Mouse (Mus musculus): ENCODE measurements around the gene Gm9817.

The Gm9817 gene

GRCm38 (mm10) chr13:45088796-45089221 is 10.3 kb downstream of the Gm9817 start:
- in situ Hi-C loops (cut with MseI, MboI) = no loop called here

DNA sequence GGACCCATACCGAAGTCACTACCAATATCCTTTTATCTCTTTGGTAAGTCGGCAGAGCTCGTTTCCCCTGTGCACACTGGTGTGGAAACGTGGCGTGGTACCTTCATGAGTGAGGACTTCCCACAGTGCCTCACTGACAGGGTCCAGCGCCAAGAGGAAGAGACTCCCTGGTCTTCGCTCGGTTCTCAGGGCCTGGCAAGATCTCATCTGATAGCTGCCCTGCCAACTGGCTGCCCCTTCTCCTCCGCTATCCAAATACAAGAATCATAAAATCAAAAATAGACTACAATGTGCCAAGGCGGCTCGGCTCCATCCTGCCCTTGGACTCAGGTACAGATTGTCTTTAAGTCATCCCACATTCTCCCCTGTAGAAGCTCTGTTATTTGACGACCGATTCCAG is 11.4 kb downstream of the Gm9817 start:
- in situ Hi-C loops (cut with MseI, MboI) = no loop called here

DNA sequence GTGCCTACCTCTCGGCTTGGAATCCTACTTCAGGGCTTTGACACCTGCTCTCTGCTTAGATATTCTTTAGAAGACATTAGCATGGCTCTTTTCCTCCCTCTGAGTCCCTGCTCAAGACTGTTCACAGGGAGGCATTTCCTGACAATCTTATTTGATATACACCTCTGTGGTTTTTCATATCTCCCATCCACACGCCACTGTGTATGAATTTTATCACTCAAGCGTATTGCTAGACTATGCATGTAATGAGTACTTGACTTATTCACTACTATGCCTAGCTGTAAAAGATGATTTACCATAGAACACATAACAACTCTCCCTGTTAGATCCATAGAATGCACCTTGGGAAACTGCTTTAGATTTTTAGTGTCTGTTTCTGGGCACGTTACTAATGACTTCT is 14.3 kb downstream of the Gm9817 start:
- in situ Hi-C loops (cut with MseI, MboI) = no loop called here

DNA sequence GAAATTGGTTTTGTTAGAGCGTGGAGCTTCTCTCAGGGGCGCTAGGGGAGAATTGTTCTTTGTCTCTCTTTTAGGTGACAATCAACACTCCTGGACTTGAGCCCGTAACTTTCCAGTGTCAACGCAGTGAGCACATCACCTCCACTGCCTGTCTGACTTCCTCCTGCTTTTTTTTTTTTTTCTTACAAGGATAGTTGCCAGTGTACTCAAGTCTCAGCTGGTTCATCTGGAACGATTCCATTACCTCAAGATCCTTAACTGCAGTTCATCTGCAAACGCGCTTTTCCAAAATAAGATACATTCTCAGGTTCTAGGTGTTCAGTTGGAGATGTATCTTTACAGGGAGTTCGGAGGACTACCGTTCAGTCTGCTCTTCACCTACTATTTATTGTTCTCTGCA is 16.5 kb downstream of the Gm9817 start:
- in situ Hi-C loops (cut with MseI, MboI) = no loop called here

DNA sequence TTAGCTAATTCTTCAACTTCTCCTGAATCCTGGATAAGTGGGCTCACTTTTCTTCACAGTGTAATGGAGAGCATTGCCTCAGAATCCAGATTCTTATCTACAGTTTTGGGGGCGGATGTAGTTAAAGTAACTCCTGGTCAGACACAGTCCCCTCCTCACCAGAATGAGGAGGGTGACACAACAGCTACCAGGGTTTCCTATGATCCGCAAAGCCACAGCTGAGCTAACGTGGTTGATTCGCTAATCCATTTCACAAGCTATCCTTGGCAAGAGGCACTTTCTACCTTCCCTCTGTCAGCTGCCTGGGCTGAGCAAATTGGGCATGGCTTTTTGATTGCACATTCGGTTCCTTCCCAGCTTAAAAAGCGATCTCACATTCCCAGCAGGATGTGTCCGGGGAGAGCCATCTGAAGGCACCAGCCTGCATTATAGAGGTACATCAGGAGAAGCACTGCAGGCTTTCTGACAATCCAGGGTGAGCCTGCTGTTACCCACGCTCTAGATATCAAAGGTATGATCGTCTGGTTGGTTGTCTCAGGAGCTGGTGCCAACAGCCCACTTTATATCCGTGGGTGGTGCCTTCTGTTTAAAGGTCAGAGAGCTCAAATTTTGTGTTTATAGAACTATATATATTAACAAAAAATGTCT is 21.2 kb downstream of the Gm9817 start:
- in situ Hi-C loops (cut with MseI, MboI) = no loop called here

DNA sequence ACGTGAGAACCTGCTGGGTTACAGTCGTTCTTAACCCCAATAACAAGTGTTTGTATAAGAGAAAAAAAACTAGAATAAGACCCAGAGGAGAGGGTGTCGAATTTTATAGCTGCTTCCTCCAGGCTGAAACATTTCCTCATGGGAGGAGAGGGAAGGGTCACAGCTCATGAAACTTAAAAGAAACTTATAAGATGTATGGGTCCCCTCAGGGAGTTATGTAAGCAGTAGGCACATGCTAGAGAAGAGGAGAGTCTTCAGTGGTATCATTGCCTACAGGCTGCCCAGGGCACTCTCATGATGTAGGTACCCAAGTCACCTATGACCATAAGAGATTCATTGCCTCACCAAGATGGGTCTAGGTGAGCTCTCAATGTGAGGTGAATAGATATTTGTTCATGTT is 28.0 kb downstream of the Gm9817 start:
- in situ Hi-C loops (cut with MseI, MboI) = no loop called here

- in situ Hi-C loops (cut with MseI, MboI) = no loop called here
These were observed 30.4 kb downstream of the Gm9817 start for GRCm38 (mm10) chr13:45108851-45109390.

- in situ Hi-C loops (cut with MseI, MboI) = no loop called here
These were observed 39.9 kb downstream of the Gm9817 start for GRCm38 (mm10) chr13:45118375-45118774.

DNA sequence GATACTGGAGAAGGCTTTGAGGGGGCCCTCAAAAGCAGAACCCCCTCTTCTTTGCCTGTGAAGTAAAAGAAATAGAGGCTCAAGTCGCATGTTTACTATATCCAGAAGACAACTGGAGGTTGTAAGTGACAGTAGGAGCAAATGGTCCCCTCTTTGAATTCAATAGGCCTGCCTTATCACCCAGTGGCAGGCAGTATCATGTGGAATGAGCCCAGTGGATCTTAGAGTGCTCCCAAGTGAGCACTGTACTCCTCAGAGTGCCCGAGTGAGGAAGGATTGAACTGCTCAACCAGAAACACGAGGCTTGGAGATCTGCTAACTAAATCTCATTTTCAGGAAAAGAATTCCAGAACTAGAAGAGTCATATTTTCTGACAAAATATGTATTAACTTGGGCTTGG is 40.3 kb downstream of the Gm9817 start:
- in situ Hi-C loops (cut with MseI, MboI) = no loop called here
